Mouse (Mus musculus) large intestine, adult 2 months (tissue): ENCODE measurements around the gene Pnma1. TPM values are rescaled to one million over a fixed set of nuclear protein-coding genes. Genes with fewer than 3 reads are reported as not detected.

Experiments
- DNase-seq: peaks from one replicate; pipeline ENCODE4 v3.0.0-alpha.2; 2012; ENCODE audit warnings: low read depth, low spot score
- WGBS: fragments of 180-500 bp; shearing (Covaris S2); methylation state at CpG from one replicate; pipeline ENCODE4 v1.1.7; 2018; 5-methylcytosine and 5-hydroxymethylcytosine counted together
- polyA plus RNA-seq: library from polyadenylated mRNA; depleted of rRNA; stranded (reverse); fragments of >200 nt; gene quantifications from 2 replicates; pipeline ENCODE4 v1.2.3, GENCODE M21; 2012; rRNA removed

Gene Pnma1
- 0.16 and 0.22 TPM in 2 replicates for polyA plus RNA-seq

- 3% methylated on average over 50 of the region's 50 CpGs for WGBS
- DNase-seq: no peak
These were observed at the start of gene Pnma1 for GRCm38 (mm10) chr12:84147954-84148621. Gene Pnma1, minus strand, starts transcription at chr12:84148489.

- WGBS: 61% methylated on average over 6 of the region's 6 CpGs
- DNase-seq: no peak
These were observed 46.9 kb upstream of the Pnma1 start for GRCm38 (mm10) chr12:84195195-84195594.

GRCm38 (mm10) chr12:84194400-84195109 lies 46.3 kb upstream of the Pnma1 start:
- no peak for DNase-seq
- 1% methylated on average over 12 of the region's 13 CpGs for WGBS

GRCm38 (mm10) chr12:84193642-84194399 lies 45.5 kb upstream of the Pnma1 start:
- under 1% methylated on average over 49 of the region's 49 CpGs for WGBS
- no peak for DNase-seq

- DNase-seq: no peak
- under 1% methylated on average over 102 of the region's 102 CpGs for WGBS
These were observed 44.7 kb upstream of the Pnma1 start for GRCm38 (mm10) chr12:84192741-84193641.

GRCm38 (mm10) chr12:84192280-84192679 lies 44.0 kb upstream of the Pnma1 start:
- 13% methylated on average over 13 of the region's 13 CpGs for WGBS

GRCm38 (mm10) chr12:84191770-84192169 lies 43.5 kb upstream of the Pnma1 start:
- DNase-seq: no peak
- 60% methylated on average over 5 of the region's 5 CpGs for WGBS

More at GRCm38 (mm10) chr12:84192280-84192679, 44.0 kb upstream of the Pnma1 start:
- no peak for DNase-seq

- no peak for DNase-seq
- WGBS: 86% methylated on average over 7 of the region's 7 CpGs
These were observed 42.9 kb upstream of the Pnma1 start for GRCm38 (mm10) chr12:84191190-84191589.

GRCm38 (mm10) chr12:84190151-84190820 lies 42.0 kb upstream of the Pnma1 start:
- no peak for DNase-seq
- 39% methylated on average over 15 of the region's 15 CpGs for WGBS

- DNase-seq: no peak
- WGBS: 39% methylated on average over 14 of the region's 14 CpGs
These were observed 40.7 kb upstream of the Pnma1 start for GRCm38 (mm10) chr12:84188881-84189444.

- 44% methylated on average over 15 of the region's 15 CpGs for WGBS
- DNase-seq: no peak
These were observed 39.7 kb upstream of the Pnma1 start for GRCm38 (mm10) chr12:84187752-84188601.

- no peak for DNase-seq
- 20% methylated on average over 5 of the region's 5 CpGs for WGBS
These were observed 38.7 kb upstream of the Pnma1 start for GRCm38 (mm10) chr12:84186950-84187349.

- DNase-seq: no peak
- 62% methylated on average over 3 of the region's 3 CpGs for WGBS
These were observed 38.2 kb upstream of the Pnma1 start for GRCm38 (mm10) chr12:84186536-84186935.

- no peak for DNase-seq
- WGBS: 35% methylated on average over 6 of the region's 6 CpGs
These were observed 37.3 kb upstream of the Pnma1 start for GRCm38 (mm10) chr12:84185547-84185946.

GRCm38 (mm10) chr12:84184979-84185378 lies 36.7 kb upstream of the Pnma1 start:
- no peak for DNase-seq
- 70% methylated on average over 5 of the region's 5 CpGs for WGBS

GRCm38 (mm10) chr12:84181999-84182398 lies 33.7 kb upstream of the Pnma1 start:
- no peak for DNase-seq

GRCm38 (mm10) chr12:84180701-84181435 lies 32.6 kb upstream of the Pnma1 start:
- DNase-seq: peak; percentile 88
- 19% methylated on average over 8 of the region's 8 CpGs for WGBS

More at GRCm38 (mm10) chr12:84181999-84182398, 33.7 kb upstream of the Pnma1 start:
- 19% methylated on average over 6 of the region's 6 CpGs for whole genome bisulfite sequencing
